Mouse (Mus musculus) lung, postnatal 0 days (tissue): ENCODE measurements around the gene Pde10a. TPM values are rescaled to one million over a fixed set of nuclear protein-coding genes. Genes with fewer than 3 reads are reported as not detected.
A peak's percentile ranks its signal among the peaks of the same experiment; 100 is the strongest.

Source experiments
- ATAC-seq: fragments of 200-750 bp; cut with Nextera tagmentation; 2 replicates; pipeline ENCODE4 v1.8.0; 2017; ENCODE audit warnings: moderate library complexity
- DNase-seq: peaks from one replicate; pipeline ENCODE4 v3.0.0-alpha.2; 2016; ENCODE audit warnings: low spot score
- H3K27ac ChIP-seq: fragments of 300-500 bp; sonication (generic); 2 replicates; pipeline ENCODE4 v1.5.1; 2014; ENCODE audit warnings: antibody characterized with exemption, mild to moderate bottlenecking, low read length, mixed read lengths
- H3K27me3 ChIP-seq: fragments of 300-500 bp; sonication (generic); replicated peaks from 2 replicates; pipeline ENCODE4 v1.6.1; 2014; ENCODE audit warnings: low read length, mixed read lengths; ENCODE audit not compliant: insufficient read depth
- H3K36me3 ChIP-seq: fragments of 300-500 bp; sonication (generic); 2 replicates; pipeline ENCODE4 v1.6.1; 2014; ENCODE audit warnings: low read length, mixed read lengths; ENCODE audit not compliant: insufficient read depth
- H3K4me1 ChIP-seq: fragments of 300-500 bp; sonication (generic); 2 replicates; pipeline ENCODE4 v1.6.1; 2014; ENCODE audit warnings: antibody characterized with exemption, low read depth, low read length, mixed read lengths; ENCODE audit not compliant: insufficient read depth
- H3K4me2 ChIP-seq: fragments of 300-500 bp; sonication (generic); replicated peaks from 2 replicates; pipeline ENCODE4 v1.6.1; 2014; ENCODE audit warnings: low read depth, mild to moderate bottlenecking, low read length, moderate library complexity, mixed read lengths
- H3K4me3 ChIP-seq: fragments of 300-500 bp; sonication (generic); 2 replicates; pipeline ENCODE4 v1.5.1; 2014; ENCODE audit warnings: low read depth, low read length
- H3K9ac ChIP-seq: fragments of 300-500 bp; sonication (generic); replicated peaks from 2 replicates; pipeline ENCODE4 v1.6.1; 2014; ENCODE audit warnings: low read depth, mild to moderate bottlenecking
- H3K9me3 ChIP-seq: fragments of 300-500 bp; sonication (generic); 2 replicates; pipeline ENCODE4 v1.6.1; 2016; ENCODE audit warnings: low read length, mixed read lengths
- CTCF ChIP-seq: IDR thresholded peaks from 2 replicates; pipeline ENCODE4 v1.5.1; 2016; ENCODE audit warnings: antibody characterized with exemption, mild to moderate bottlenecking
- EP300 ChIP-seq: IDR thresholded peaks from 2 replicates; pipeline ENCODE4 v1.6.1; 2016; ENCODE audit warnings: antibody characterized with exemption, mild to moderate bottlenecking, control low read depth
- WGBS: fragments of 180-500 bp; shearing (Covaris S2); extraction: QIAGEN DNeasy Blood & Tissue Kit; methylation state at CpG from one replicate; pipeline ENCODE4 v1.1.7; 2014; 5-methylcytosine and 5-hydroxymethylcytosine counted together
- polyA plus RNA-seq: library from polyadenylated mRNA; unstranded; fragments of >200 nt; fragmentation: Nextera tagmentation; extraction: Ambion mirVana; gene quantifications from 2 replicates; pipeline ENCODE4 v1.2.1, GENCODE M21; 2015

Gene Pde10a
- polyA plus RNA-seq, 1 experiment from 2014 or later, result 0.86 TPM

DNA sequence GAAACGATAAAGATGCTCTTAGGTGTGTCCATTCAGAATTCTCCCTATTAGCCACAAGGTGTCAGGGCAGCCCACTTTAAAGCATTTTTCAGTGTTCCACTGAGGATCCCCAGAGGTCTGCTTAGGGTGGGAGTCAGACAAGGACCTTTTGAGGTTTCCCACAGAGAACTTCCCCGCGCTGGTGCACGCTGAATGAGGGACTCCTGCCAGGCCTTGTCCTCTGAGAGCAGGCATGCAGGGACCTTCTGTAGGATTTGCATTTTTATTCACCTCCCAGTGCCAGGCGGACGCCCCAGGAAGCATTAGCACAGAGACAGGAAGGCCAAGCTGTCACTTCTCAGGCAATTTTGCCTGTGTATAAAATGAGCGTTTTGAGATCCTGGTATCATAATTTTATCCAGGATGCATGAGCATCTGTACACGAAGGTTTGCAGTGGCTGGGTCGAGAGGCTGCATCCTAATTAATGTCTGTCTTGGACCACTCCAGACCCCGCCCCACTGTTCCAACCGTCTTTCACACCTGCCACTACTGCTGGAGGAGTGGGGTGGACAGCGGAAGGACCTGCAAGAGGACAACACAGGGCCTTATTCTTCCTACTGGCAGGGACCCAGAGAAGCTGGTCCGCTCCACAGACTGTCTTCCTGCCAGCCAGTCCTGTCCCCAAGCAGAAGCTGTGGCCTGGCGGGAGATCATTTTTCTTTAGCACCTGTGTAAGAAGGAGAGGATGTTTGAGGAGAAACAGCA is 498.2 kb downstream of the Pde10a start:
- no peak overlapping the region for H3K9ac ChIP-seq
- no peaks in the 10 kb centered on the region for H3K27me3 ChIP-seq
- no peak for TF ChIP-seq EP300
- no peak for TF ChIP-seq CTCF
- no peak for ATAC-seq
- H3K27ac ChIP-seq, result no peak overlapping the region
- no peaks in the 10 kb centered on the region for H3K9me3 ChIP-seq
- no peak overlapping the region for H3K4me3 ChIP-seq
- no peaks in the 10 kb centered on the region for H3K4me1 ChIP-seq
- H3K36me3 ChIP-seq, result no peaks in the 10 kb centered on the region
- WGBS, result 31% methylated on average over 14 of the region's 14 CpGs
- no peak overlapping the region for H3K4me2 ChIP-seq
- DNase-seq, result no peak

GRCm38 (mm10) chr17:9030181-9030580 is 505.0 kb downstream of the Pde10a start:
- Histone ChIP-seq H3K4me3 (no peak overlapping the region), H3K27me3 (no peaks in the 10 kb centered on the region), H3K9ac (no peak overlapping the region), H3K4me1 (no peaks in the 10 kb centered on the region; the same call in 1 of the 2 replicates), H3K9me3 (no peaks in the 10 kb centered on the region), H3K36me3 (no peaks in the 10 kb centered on the region), H3K27ac (no peak overlapping the region), H3K4me2 (no peak overlapping the region)
- TF ChIP-seq EP300 (no peak), CTCF (0 out of 2 replicates have a peak, but pooled peaks have one; percentile 24)
- 40% methylated on average over 5 of the region's 5 CpGs for WGBS
- ATAC-seq, result no peak
- no peak for DNase-seq

- Histone ChIP-seq H3K9ac (no peak overlapping the region), H3K36me3 (no peaks in the 10 kb centered on the region), H3K27ac (no peak overlapping the region), H3K27me3 (no peaks in the 10 kb centered on the region), H3K4me1 (no peaks in the 10 kb centered on the region; the same call in 1 of the 2 replicates), H3K9me3 (no peaks in the 10 kb centered on the region), H3K4me2 (peak overlapping the region; percentile 32), H3K4me3 (no peak overlapping the region)
- WGBS, result 10% methylated on average over 24 of the region's 24 CpGs
- TF ChIP-seq CTCF, result peak; percentile 93
- TF ChIP-seq EP300, result no peak
- DNase-seq (peak; percentile 89), ATAC-seq (peak; percentile 69)
These were observed 506.3 kb downstream of the Pde10a start for GRCm38 (mm10) chr17:9031241-9032141.

DNA sequence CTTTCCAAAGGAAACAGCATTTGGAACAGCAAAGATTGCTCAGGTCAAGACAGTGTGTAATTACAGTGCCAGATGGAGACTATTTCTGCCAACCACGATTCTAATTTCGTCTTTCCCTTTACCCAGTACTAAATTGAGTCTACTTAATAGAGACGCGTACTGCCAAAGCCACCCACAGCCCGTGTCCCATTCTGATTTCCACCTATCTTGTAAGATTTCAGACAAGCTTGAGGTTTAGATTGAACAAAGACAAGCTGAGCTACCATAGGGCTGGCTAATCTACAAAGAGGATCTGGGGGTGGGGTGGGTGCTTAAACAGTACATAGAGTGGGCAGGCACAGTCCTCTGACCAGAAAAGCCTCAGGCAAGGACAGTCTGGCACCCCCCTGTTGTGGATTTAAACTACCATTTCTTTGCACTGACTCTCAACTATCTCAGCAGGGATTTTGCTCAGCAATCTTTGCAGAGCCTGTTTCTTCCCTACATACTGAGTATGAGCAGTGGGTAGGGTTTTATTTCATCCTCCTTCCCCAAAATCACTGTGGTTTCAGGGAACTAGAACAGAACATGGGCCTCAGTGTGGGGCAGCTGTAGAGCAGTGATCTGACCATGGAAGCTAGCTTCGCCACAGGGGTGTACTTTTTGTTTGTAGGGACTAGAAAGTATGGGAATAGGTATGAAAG is 507.3 kb downstream of the Pde10a start:
- H3K27ac ChIP-seq, result no peak overlapping the region
- 72% methylated on average over 6 of the region's 6 CpGs for WGBS
- H3K4me2 ChIP-seq, result no peak overlapping the region

DNA sequence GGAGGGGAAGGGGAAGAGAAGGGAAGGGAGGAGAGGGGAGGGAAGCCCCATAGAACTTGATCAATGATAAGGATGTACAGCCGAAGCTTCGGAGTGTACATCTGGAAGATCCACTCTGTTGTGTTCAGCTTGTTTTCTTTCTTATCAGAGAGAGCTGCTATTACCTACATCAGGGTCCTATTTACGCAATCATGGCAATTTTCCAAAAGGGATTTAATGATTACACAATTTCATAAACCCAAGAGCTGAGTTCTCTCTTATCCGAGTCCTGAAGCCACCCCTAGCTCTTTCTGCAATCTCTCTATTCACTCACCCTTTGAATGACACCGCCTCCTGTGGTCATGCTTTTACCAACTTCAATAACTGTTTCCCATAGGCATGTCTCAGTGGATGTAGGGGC is 508.3 kb downstream of the Pde10a start:
- DNase-seq (no peak), ATAC-seq (no peak)
- Histone ChIP-seq H3K9ac (no peak overlapping the region), H3K4me3 (no peak overlapping the region), H3K27ac (no peak overlapping the region), H3K36me3 (no peaks in the 10 kb centered on the region), H3K4me1 (no peaks in the 10 kb centered on the region; the same call in 1 of the 2 replicates), H3K4me2 (no peak overlapping the region), H3K27me3 (no peaks in the 10 kb centered on the region), H3K9me3 (no peaks in the 10 kb centered on the region)
- TF ChIP-seq CTCF (no peak), EP300 (no peak)
- WGBS, result 64% methylated on average over 5 of the region's 5 CpGs

More for the DNA sequence above, 507.3 kb downstream of the Pde10a start:
- H3K9me3 ChIP-seq, result no peaks in the 10 kb centered on the region
- no peak overlapping the region for H3K4me3 ChIP-seq
- TF ChIP-seq CTCF (no peak), EP300 (no peak)
- no peaks in the 10 kb centered on the region for H3K27me3 ChIP-seq
- H3K4me1 ChIP-seq, result no peaks in the 10 kb centered on the region; the same call in 1 of the 2 replicates
- no peaks in the 10 kb centered on the region for H3K36me3 ChIP-seq
- no peak for DNase-seq
- no peak overlapping the region for H3K9ac ChIP-seq
- no peak for ATAC-seq
